Mouse (Mus musculus) midbrain, embryonic 10.5 days (tissue): ENCODE measurements around the gene Myoz1. TPM values are rescaled to one million over a fixed set of nuclear protein-coding genes. Genes with fewer than 3 reads are reported as not detected.

ENCODE experiments used
- DNase-seq: peaks from one replicate; pipeline ENCODE4 v3.0.0-alpha.2; 2017; ENCODE audit warnings: low spot score
- H3K27ac ChIP-seq: fragments of 300-500 bp; sonication (generic); replicated peaks from 2 replicates; pipeline ENCODE4 v1.5.1; 2016; ENCODE audit warnings: mild to moderate bottlenecking
- H3K27me3 ChIP-seq: fragments of 300-500 bp; sonication (generic); 2 replicates; pipeline ENCODE4 v1.6.1; 2016; ENCODE audit warnings: low read depth, mild to moderate bottlenecking; ENCODE audit not compliant: poor library complexity, severe bottlenecking
- H3K36me3 ChIP-seq: fragments of 300-500 bp; sonication (generic); 2 replicates; pipeline ENCODE4 v1.6.1; 2016; ENCODE audit warnings: mild to moderate bottlenecking, moderate library complexity
- H3K4me1 ChIP-seq: fragments of 300-500 bp; sonication (generic); 2 replicates; pipeline ENCODE4 v1.6.1; 2016
- H3K4me3 ChIP-seq: fragments of 300-500 bp; sonication (generic); 2 replicates; pipeline ENCODE4 v1.5.1; 2016; ENCODE audit warnings: mild to moderate bottlenecking, moderate library complexity
- H3K9me3 ChIP-seq: fragments of 300-500 bp; sonication (generic); replicated peaks from 2 replicates; pipeline ENCODE4 v1.6.1; 2016; ENCODE audit warnings: mild to moderate bottlenecking
- WGBS: fragments of 180-500 bp; shearing (Covaris S2); methylation state at CpG from one replicate; pipeline ENCODE4 v1.1.7; 2016; 5-methylcytosine and 5-hydroxymethylcytosine counted together
- polyA plus RNA-seq: library from polyadenylated mRNA; unstranded; fragments of >200 nt; fragmentation: Nextera tagmentation; extraction: Ambion mirVana; gene quantifications from 2 replicates; pipeline ENCODE4 v1.2.1, GENCODE M21; 2016

Gene Myoz1
- polyA plus RNA-seq, 1 experiment from 2014 or later: not detected

GRCm38 (mm10) chr14:20693589-20694101 lies 37.3 kb upstream of the Myoz1 start:
- DNase-seq: no peak
- peaks cover 70% of the 10 kb centered on the region for H3K36me3 ChIP-seq
- no peaks in the 10 kb centered on the region for H3K27me3 ChIP-seq
- no peak overlapping the region for H3K4me3 ChIP-seq
- H3K4me1 ChIP-seq: peaks cover 37% of the 10 kb centered on the region
- no peaks in the 10 kb centered on the region for H3K9me3 ChIP-seq
- H3K27ac ChIP-seq: no peak overlapping the region
- WGBS: 89% methylated on average over 10 of the region's 10 CpGs

GRCm38 (mm10) chr14:20691772-20692171 lies 35.4 kb upstream of the Myoz1 start:
- H3K4me1 ChIP-seq: peaks cover 18% of the 10 kb centered on the region
- WGBS: 93% methylated on average over 6 of the region's 6 CpGs
- DNase-seq: no peak
- no peaks in the 10 kb centered on the region for H3K27me3 ChIP-seq
- peaks cover 78% of the 10 kb centered on the region for H3K36me3 ChIP-seq
- no peaks in the 10 kb centered on the region for H3K9me3 ChIP-seq
- no peak overlapping the region for H3K27ac ChIP-seq
- no peak overlapping the region for H3K4me3 ChIP-seq

- peaks cover 100% of the 10 kb centered on the region for H3K36me3 ChIP-seq
These were observed 32.7 kb upstream of the Myoz1 start for GRCm38 (mm10) chr14:20689009-20689408.

GRCm38 (mm10) chr14:20686576-20686975 lies 30.2 kb upstream of the Myoz1 start:
- Histone ChIP-seq H3K27me3 (no peaks in the 10 kb centered on the region), H3K27ac (no peak overlapping the region), H3K4me1 (no peaks in the 10 kb centered on the region), H3K9me3 (no peaks in the 10 kb centered on the region), H3K36me3 (peaks cover 100% of the 10 kb centered on the region), H3K4me3 (no peak overlapping the region)
- DNase-seq: no peak
- 98% methylated on average over 3 of the region's 3 CpGs for WGBS

More at GRCm38 (mm10) chr14:20689009-20689408, 32.7 kb upstream of the Myoz1 start:
- Histone ChIP-seq H3K9me3 (no peaks in the 10 kb centered on the region), H3K4me1 (no peaks in the 10 kb centered on the region; the same call in 1 of the 2 replicates), H3K27me3 (no peaks in the 10 kb centered on the region), H3K4me3 (no peak overlapping the region), H3K27ac (no peak overlapping the region)
- no peak for DNase-seq
- WGBS: 91% methylated on average over 2 of the region's 2 CpGs

GRCm38 (mm10) chr14:20682498-20682897 lies 26.2 kb upstream of the Myoz1 start:
- Histone ChIP-seq H3K27ac (no peak overlapping the region), H3K4me1 (no peaks in the 10 kb centered on the region), H3K9me3 (no peaks in the 10 kb centered on the region), H3K4me3 (no peak overlapping the region), H3K36me3 (peaks cover 100% of the 10 kb centered on the region), H3K27me3 (no peaks in the 10 kb centered on the region)
- 84% methylated on average over 3 of the region's 3 CpGs for WGBS
- no peak for DNase-seq

- H3K36me3 ChIP-seq: peaks cover 100% of the 10 kb centered on the region
- H3K9me3 ChIP-seq: no peaks in the 10 kb centered on the region
- H3K27ac ChIP-seq: no peak overlapping the region
- no peak for DNase-seq
- no peaks in the 10 kb centered on the region for H3K27me3 ChIP-seq
- no peak overlapping the region for H3K4me3 ChIP-seq
- H3K4me1 ChIP-seq: no peaks in the 10 kb centered on the region
- 90% methylated on average over 2 of the region's 2 CpGs for WGBS
These were observed 25.4 kb upstream of the Myoz1 start for GRCm38 (mm10) chr14:20681742-20682141.

GRCm38 (mm10) chr14:20677906-20678305 lies 21.6 kb upstream of the Myoz1 start:
- no peaks in the 10 kb centered on the region for H3K9me3 ChIP-seq
- H3K27ac ChIP-seq: no peak overlapping the region
- no peaks in the 10 kb centered on the region for H3K27me3 ChIP-seq
- WGBS: 95% methylated on average over 4 of the region's 4 CpGs
- peaks cover 75% of the 10 kb centered on the region for H3K36me3 ChIP-seq
- peaks cover 14% of the 10 kb centered on the region for H3K4me1 ChIP-seq
- no peak overlapping the region for H3K4me3 ChIP-seq
- no peak for DNase-seq

- DNase-seq: peak; percentile 99
- peaks cover 14% of the 10 kb centered on the region for H3K4me1 ChIP-seq
- WGBS: under 1% methylated on average over 43 of the region's 43 CpGs
- H3K36me3 ChIP-seq: peaks cover 38% of the 10 kb centered on the region
- peaks cover 5% of the 10 kb centered on the region; the same call in 1 of the 2 replicates for H3K27me3 ChIP-seq
- peak within 1 kb of the TSS; percentile 84 for H3K4me3 ChIP-seq
- H3K9me3 ChIP-seq: no peaks in the 10 kb centered on the region
- H3K27ac ChIP-seq: peak within 1 kb of the TSS; percentile 90
These were observed 17.9 kb upstream of the Myoz1 start, which contains the start of gene Sec24c for GRCm38 (mm10) chr14:20674064-20674833. TSS of gene Sec24c (plus strand) at chr14:20674308.

GRCm38 (mm10) chr14:20673735-20674063 lies 17.4 kb upstream of the Myoz1 start:
- Histone ChIP-seq H3K4me1 (peaks cover 14% of the 10 kb centered on the region), H3K36me3 (peaks cover 33% of the 10 kb centered on the region), H3K27ac (peak overlapping the region; percentile 90), H3K9me3 (no peaks in the 10 kb centered on the region), H3K27me3 (peaks cover 11% of the 10 kb centered on the region; the same call in 1 of the 2 replicates), H3K4me3 (peak overlapping the region; percentile 84)
- 11% methylated on average over 13 of the region's 13 CpGs for WGBS
- peak; percentile 22 for DNase-seq

- Histone ChIP-seq H3K27me3 (peaks cover 13% of the 10 kb centered on the region; the same call in 1 of the 2 replicates), H3K4me3 (peak overlapping the region; percentile 84; the same call in 1 of the 2 replicates), H3K9me3 (no peaks in the 10 kb centered on the region), H3K27ac (no peak overlapping the region), H3K4me1 (peaks cover 14% of the 10 kb centered on the region), H3K36me3 (peaks cover 25% of the 10 kb centered on the region)
- 92% methylated on average over 2 of the region's 2 CpGs for WGBS
- DNase-seq: peak; percentile 26
These were observed 16.6 kb upstream of the Myoz1 start for GRCm38 (mm10) chr14:20672990-20673389.

- WGBS: 87% methylated on average over 8 of the region's 8 CpGs
- Histone ChIP-seq H3K4me3 (no peak within 1 kb of the TSS), H3K27me3 (peaks cover 35% of the 10 kb centered on the region), H3K36me3 (no peaks in the 10 kb centered on the region), H3K27ac (no peak within 1 kb of the TSS), H3K4me1 (peaks cover 6% of the 10 kb centered on the region), H3K9me3 (no peaks in the 10 kb centered on the region)
- DNase-seq: no peak
These were observed 11.9 kb upstream of the Myoz1 start, which contains the start of gene Synpo2l for GRCm38 (mm10) chr14:20668154-20668810. TSS of gene Synpo2l (minus strand) at chr14:20668354.

GRCm38 (mm10) chr14:20667469-20667868 lies 11.1 kb upstream of the Myoz1 start:
- H3K27me3 ChIP-seq: peaks cover 43% of the 10 kb centered on the region
- 70% methylated on average over 1 of the region's 1 CpGs for WGBS
- H3K9me3 ChIP-seq: no peaks in the 10 kb centered on the region
- H3K27ac ChIP-seq: no peak overlapping the region
- no peak overlapping the region for H3K4me3 ChIP-seq
- no peak for DNase-seq
- peaks cover 8% of the 10 kb centered on the region for H3K4me1 ChIP-seq
- no peaks in the 10 kb centered on the region for H3K36me3 ChIP-seq

GRCm38 (mm10) chr14:20664436-20664835 lies 8.1 kb upstream of the Myoz1 start:
- 71% methylated on average over 3 of the region's 3 CpGs for WGBS
- Histone ChIP-seq H3K36me3 (no peaks in the 10 kb centered on the region), H3K4me1 (peaks cover 28% of the 10 kb centered on the region), H3K9me3 (no peaks in the 10 kb centered on the region), H3K27ac (no peak overlapping the region), H3K4me3 (no peak overlapping the region), H3K27me3 (peaks cover 56% of the 10 kb centered on the region)
- DNase-seq: no peak
